Mouse (Mus musculus): ENCODE results near the gene Hist1h4i. TPM values are rescaled to one million over a fixed set of nuclear protein-coding genes. Genes with fewer than 3 reads are reported as not detected.
A peak's percentile ranks its signal among the peaks of the same experiment; 100 is the strongest.
"Not testable (repeated sequence)": the region's sequence is repeated elsewhere in the genome, so short reads cannot be mapped to it uniquely, and the experiment has no call there.

Hist1h4i gene
- total RNA-seq (2012; rRNA removed) (768 and 812 TPM in 2 replicates), total RNA-seq (2014; rRNA removed) (29.9 and 35.7 TPM in 2 replicates), polyA plus RNA-seq (2012; ENCODE audit: insufficient read length, low read depth) (6.4 TPM in 2 replicates)

DNA sequence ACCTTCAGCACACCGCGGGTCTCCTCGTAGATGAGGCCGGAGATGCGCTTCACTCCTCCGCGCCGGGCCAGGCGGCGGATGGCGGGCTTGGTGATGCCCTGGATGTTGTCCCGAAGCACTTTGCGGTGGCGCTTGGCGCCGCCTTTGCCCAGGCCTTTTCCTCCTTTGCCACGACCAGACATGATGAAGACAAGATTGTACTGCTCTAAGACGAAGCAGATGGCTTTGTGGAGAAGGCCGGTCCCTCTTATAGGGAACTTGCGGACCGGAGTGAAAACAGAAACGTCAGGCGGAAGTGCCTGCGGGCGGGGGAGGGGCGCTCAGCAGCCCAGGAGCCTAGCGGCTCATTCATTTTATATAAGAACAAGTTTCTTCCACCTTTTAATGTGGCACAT is at the start of gene Hist1h4i:
Gene Hist1h4i (minus strand): TSS at position 221 of the 395 bp plus-strand sequence.
- peaks cover 0 to 42% of the 10 kb centered on the region in 2 experiments; a peak in 2 of 4 replicates for H3K4me1 ChIP-seq (ENCODE audit: control insufficient read depth in 1 of 2, insufficient read depth in 2 of 2)
- H3K27me3 ChIP-seq (replicated peaks); H3K36me3 ChIP-seq (replicated peaks in 1 of 2; ENCODE audit: control insufficient read depth in 1 of 2, insufficient read depth in 1 of 2, low read length in 1 of 2); dilution Hi-C loops (cut with MboI; ENCODE audit: extremely low pct_ligation_motif_present, extremely low pct_unique_long_range_greater_than_20kb, low sequenced_read_pairs); H3K79me2 ChIP-seq (replicated peaks; ENCODE audit: control insufficient read depth, extremely low read depth, insufficient read depth, poor library complexity, severe bottlenecking); H3K9me3 ChIP-seq (replicated peaks; ENCODE audit: low read length): not testable (repeated sequence)
- peak; percentile 50; the same call in 1 of the 2 replicates for TF ChIP-seq POLR2AphosphoS2 (IDR thresholded peaks at IDR 0.05; ENCODE audit: low read depth, low read length)
- TF ChIP-seq MEF2A (IDR thresholded peaks at IDR 0.05; ENCODE audit: borderline replicate concordance, low read depth, low read length) = peak; percentile 29; the same call in 1 of the 2 replicates
- peak; percentile 98 for TF ChIP-seq TBP (conservative IDR thresholded peaks at IDR 0.05; ENCODE audit: low read depth, low read length)
- TF ChIP-seq ELF1 (IDR thresholded peaks at IDR 0.05; ENCODE audit: low read depth, low read length) = peak; percentile 88
- peak; percentile 4; the same call in 1 of the 2 replicates for TF ChIP-seq BHLHE40 (IDR thresholded peaks at IDR 0.05; ENCODE audit: low read depth, low read length)
- TF ChIP-seq ETS1 (conservative IDR thresholded peaks at IDR 0.05; ENCODE audit: low read depth, low read length) = 0 out of 2 replicates have a peak, but pooled peaks have one; percentile 24
- peak; percentile 74; the same call in 1 of the 2 replicates for TF ChIP-seq SIN3A (IDR thresholded peaks at IDR 0.05; ENCODE audit: low read length)
- peak; percentile 97 for TF ChIP-seq UBTF (IDR thresholded peaks at IDR 0.05; ENCODE audit: low read depth, low read length)
- peak; percentile 98 for TF ChIP-seq RCOR1 (conservative IDR thresholded peaks at IDR 0.05; ENCODE audit: low read depth, low read length)
- TF ChIP-seq MXI1 (IDR thresholded peaks at IDR 0.05; ENCODE audit: low read depth, low read length) = 0 out of 2 replicates have a peak, but pooled peaks have one; percentile 45
- peak; percentile 73 for TF ChIP-seq TCF12 (IDR thresholded peaks at IDR 0.05; ENCODE audit: low read depth, low read length)
- peak; percentile 99 for TF ChIP-seq NELFE (IDR thresholded peaks at IDR 0.05; ENCODE audit: low read depth, low read length)
- TF ChIP-seq ZMIZ1 (IDR thresholded peaks at IDR 0.05; ENCODE audit: low read depth, low read length) = peak; percentile 99
- peak; percentile 84 for TF ChIP-seq HCFC1 (IDR thresholded peaks at IDR 0.05; ENCODE audit: low read depth, low read length)
- TF ChIP-seq POLR2A (IDR thresholded peaks at IDR 0.05; ENCODE audit: low read depth, low read length) = peak; percentile 96
- peak; percentile 81 for TF ChIP-seq CHD2 (IDR thresholded peaks at IDR 0.05; ENCODE audit: low read length)
- H3K9ac ChIP-seq (ENCODE audit: insufficient read depth, low read depth) = peak within 1 kb of the TSS; percentile 81
- peak within 1 kb of the TSS; percentile 96 for H3K27ac ChIP-seq (ENCODE audit: insufficient read depth, low read depth)
- in situ Hi-C loops (cut with MboI; ENCODE audit: low pct_ligation_motif_present, low pct_unique_long_range_greater_than_20kb, low sequenced_read_pairs) = loop anchor here (10.0 to 25.0 kb wide), 2 partner anchors 1384 to 1721 kb away; partner anchors contain the start of genes Abt1, Hist1h1a, Hist1h2ab and Hist1h3a
- H3K4me2 ChIP-seq (ENCODE audit: insufficient read depth, low read depth, poor library complexity, severe bottlenecking) = peak within 1 kb of the TSS; percentile 96
- DNase-seq (ENCODE audit: extremely low read depth) = peak; percentile 95
- H3K4me3 ChIP-seq (replicated peaks in 1 of 3; ENCODE audit: low read depth in 2 of 3, low read length in 2 of 3, poor library complexity in 1 of 3) = peak within 1 kb of the TSS; percentile 41 to 67 (median 48)

GRCm38 (mm10) chr13:22084140-22084539 is 43.0 kb upstream of the Hist1h4i start, which contains the start of gene Vmn1r188:
Gene Vmn1r188 (plus strand): TSS chr13:22084440.
- H3K4me1 ChIP-seq (ENCODE audit: control insufficient read depth in 1 of 2, insufficient read depth in 2 of 2); H3K4me2 ChIP-seq (ENCODE audit: insufficient read depth, low read depth, poor library complexity, severe bottlenecking); H3K27me3 ChIP-seq (replicated peaks); H3K9me3 ChIP-seq (replicated peaks; ENCODE audit: low read length); H3K4me3 ChIP-seq (replicated peaks in 1 of 3; ENCODE audit: low read depth in 2 of 3, low read length in 2 of 3, poor library complexity in 1 of 3); DNase-seq (ENCODE audit: extremely low read depth); H3K27ac ChIP-seq (ENCODE audit: insufficient read depth, low read depth); H3K9ac ChIP-seq (ENCODE audit: insufficient read depth, low read depth); H3K79me2 ChIP-seq (replicated peaks; ENCODE audit: control insufficient read depth, extremely low read depth, insufficient read depth, poor library complexity, severe bottlenecking); H3K36me3 ChIP-seq (replicated peaks in 1 of 2; ENCODE audit: control insufficient read depth in 1 of 2, insufficient read depth in 1 of 2, low read length in 1 of 2); dilution Hi-C loops (cut with MboI; ENCODE audit: extremely low pct_ligation_motif_present, extremely low pct_unique_long_range_greater_than_20kb, low sequenced_read_pairs): not testable (repeated sequence)
- in situ Hi-C loops (cut with MboI; ENCODE audit: low pct_ligation_motif_present, low pct_unique_long_range_greater_than_20kb, low sequenced_read_pairs) = loop anchor here (25.0 kb wide), 1 partner anchor 1153 kb away; the partner anchor contains the start of genes Vmn1r222 and Vmn1r223

Data from CH12.LX (cell line).